Mouse (Mus musculus): ENCODE data around the gene Lrp2. TPM values are rescaled to one million over a fixed set of nuclear protein-coding genes. Genes with fewer than 3 reads are reported as not detected.

Lrp2 gene
- total and polyA plus RNA-seq, 2 experiments = 0.04 to 0.09 TPM

- H3K4me3 ChIP-seq (ENCODE audit: insufficient read depth, low read depth, low read length) = no peak overlapping the region
- WGBS = 80% methylated on average over 4 of the region's 4 CpGs
- H3K27ac ChIP-seq (replicated peaks; ENCODE audit: insufficient read depth, low read depth, low read length) = no peak overlapping the region
- H3K27me3 ChIP-seq (ENCODE audit: control insufficient read depth, insufficient read depth, low read length) = no peaks in the 10 kb centered on the region; the same call in 1 of the 2 replicates
- no peak overlapping the region for H3K9ac ChIP-seq (ENCODE audit: low read depth, low read length)
- DNase-seq (ENCODE audit: extremely low read depth, low read depth, low spot score) = peak; percentile 32
- no peaks in the 10 kb centered on the region for H3K4me1 ChIP-seq (ENCODE audit: control insufficient read depth, insufficient read depth, low read length)
- TF ChIP-seq CTCF (IDR thresholded peaks at IDR 0.05; ENCODE audit: low read depth, low read length) (peak; percentile 34; the same call in 1 of the 2 replicates), POLR2A (IDR thresholded peaks at IDR 0.05; ENCODE audit: extremely low read depth, insufficient read depth, low read length) (no peak)
- no peaks in the 10 kb centered on the region for H3K36me3 ChIP-seq (ENCODE audit: control insufficient read depth, insufficient read depth, low read length)
- H3K79me2 ChIP-seq (ENCODE audit: control insufficient read depth, insufficient read depth, low read length) = no peaks in the 10 kb centered on the region
Measured at GRCm38 (mm10) chr2:69493130-69493529, 92.7 kb downstream of the Lrp2 start.

GRCm38 (mm10) chr2:69480965-69481364 is 104.9 kb downstream of the Lrp2 start:
- Histone ChIP-seq H3K27me3 (ENCODE audit: control insufficient read depth, insufficient read depth, low read length) (no peaks in the 10 kb centered on the region), H3K4me3 (ENCODE audit: insufficient read depth, low read depth, low read length) (no peak overlapping the region), H3K4me1 (ENCODE audit: control insufficient read depth, insufficient read depth, low read length) (no peaks in the 10 kb centered on the region), H3K36me3 (ENCODE audit: control insufficient read depth, insufficient read depth, low read length) (no peaks in the 10 kb centered on the region), H3K79me2 (ENCODE audit: control insufficient read depth, insufficient read depth, low read length) (no peaks in the 10 kb centered on the region), H3K27ac (replicated peaks; ENCODE audit: insufficient read depth, low read depth, low read length) (no peak overlapping the region), H3K9ac (ENCODE audit: low read depth, low read length) (no peak overlapping the region)
- WGBS = 93% methylated on average over 7 of the region's 7 CpGs
- DNase-seq (ENCODE audit: extremely low read depth, low read depth, low spot score) = no peak
- TF ChIP-seq POLR2A (IDR thresholded peaks at IDR 0.05; ENCODE audit: extremely low read depth, insufficient read depth, low read length) = no peak
- TF ChIP-seq CTCF (IDR thresholded peaks at IDR 0.05; ENCODE audit: low read depth, low read length) = no peak

GRCm38 (mm10) chr2:69479859-69480258 is 106.0 kb downstream of the Lrp2 start:
- 45% methylated on average over 7 of the region's 7 CpGs for WGBS
- Histone ChIP-seq H3K4me3 (ENCODE audit: insufficient read depth, low read depth, low read length) (no peak overlapping the region), H3K36me3 (ENCODE audit: control insufficient read depth, insufficient read depth, low read length) (no peaks in the 10 kb centered on the region), H3K27ac (replicated peaks; ENCODE audit: insufficient read depth, low read depth, low read length) (no peak overlapping the region), H3K4me1 (ENCODE audit: control insufficient read depth, insufficient read depth, low read length) (no peaks in the 10 kb centered on the region), H3K27me3 (ENCODE audit: control insufficient read depth, insufficient read depth, low read length) (no peaks in the 10 kb centered on the region), H3K9ac (ENCODE audit: low read depth, low read length) (no peak overlapping the region), H3K79me2 (ENCODE audit: control insufficient read depth, insufficient read depth, low read length) (no peaks in the 10 kb centered on the region)
- TF ChIP-seq CTCF (IDR thresholded peaks at IDR 0.05; ENCODE audit: low read depth, low read length) (no peak), POLR2A (IDR thresholded peaks at IDR 0.05; ENCODE audit: extremely low read depth, insufficient read depth, low read length) (no peak)
- DNase-seq (ENCODE audit: extremely low read depth, low read depth, low spot score) = peak; percentile 12

- 89% methylated on average over 7 of the region's 7 CpGs for WGBS
- DNase-seq (ENCODE audit: extremely low read depth, low read depth, low spot score) = no peak
- Histone ChIP-seq H3K4me1 (ENCODE audit: control insufficient read depth, insufficient read depth, low read length) (no peaks in the 10 kb centered on the region), H3K27ac (replicated peaks; ENCODE audit: insufficient read depth, low read depth, low read length) (no peak overlapping the region), H3K9ac (ENCODE audit: low read depth, low read length) (no peak overlapping the region), H3K4me3 (ENCODE audit: insufficient read depth, low read depth, low read length) (no peak overlapping the region), H3K79me2 (ENCODE audit: control insufficient read depth, insufficient read depth, low read length) (no peaks in the 10 kb centered on the region), H3K36me3 (ENCODE audit: control insufficient read depth, insufficient read depth, low read length) (no peaks in the 10 kb centered on the region), H3K27me3 (ENCODE audit: control insufficient read depth, insufficient read depth, low read length) (no peaks in the 10 kb centered on the region)
- TF ChIP-seq POLR2A (IDR thresholded peaks at IDR 0.05; ENCODE audit: extremely low read depth, insufficient read depth, low read length) = no peak
- no peak for TF ChIP-seq CTCF (IDR thresholded peaks at IDR 0.05; ENCODE audit: low read depth, low read length)
Measured at GRCm38 (mm10) chr2:69476901-69477300, 109.0 kb downstream of the Lrp2 start.

- 86% methylated on average over 9 of the region's 9 CpGs for WGBS
- no peaks in the 10 kb centered on the region for H3K4me1 ChIP-seq (ENCODE audit: control insufficient read depth, insufficient read depth, low read length)
- no peaks in the 10 kb centered on the region for H3K79me2 ChIP-seq (ENCODE audit: control insufficient read depth, insufficient read depth, low read length)
Measured at GRCm38 (mm10) chr2:69475177-69475576, 110.7 kb downstream of the Lrp2 start.

GRCm38 (mm10) chr2:69471837-69472236 is 114.0 kb downstream of the Lrp2 start:
- 88% methylated on average over 4 of the region's 4 CpGs for WGBS
- no peaks in the 10 kb centered on the region for H3K79me2 ChIP-seq (ENCODE audit: control insufficient read depth, insufficient read depth, low read length)
- no peak for TF ChIP-seq POLR2A (IDR thresholded peaks at IDR 0.05; ENCODE audit: extremely low read depth, insufficient read depth, low read length)
- no peak for TF ChIP-seq CTCF (IDR thresholded peaks at IDR 0.05; ENCODE audit: low read depth, low read length)
- H3K27me3 ChIP-seq (ENCODE audit: control insufficient read depth, insufficient read depth, low read length) = no peaks in the 10 kb centered on the region
- H3K36me3 ChIP-seq (ENCODE audit: control insufficient read depth, insufficient read depth, low read length) = no peaks in the 10 kb centered on the region
- peaks cover 4% of the 10 kb centered on the region; the same call in 1 of the 2 replicates for H3K4me1 ChIP-seq (ENCODE audit: control insufficient read depth, insufficient read depth, low read length)
- no peak overlapping the region for H3K9ac ChIP-seq (ENCODE audit: low read depth, low read length)
- no peak overlapping the region for H3K27ac ChIP-seq (replicated peaks; ENCODE audit: insufficient read depth, low read depth, low read length)
- no peak overlapping the region for H3K4me3 ChIP-seq (ENCODE audit: insufficient read depth, low read depth, low read length)
- no peak for DNase-seq (ENCODE audit: extremely low read depth, low read depth, low spot score)

More at GRCm38 (mm10) chr2:69475177-69475576, 110.7 kb downstream of the Lrp2 start:
- no peaks in the 10 kb centered on the region for H3K27me3 ChIP-seq (ENCODE audit: control insufficient read depth, insufficient read depth, low read length)
- no peak overlapping the region for H3K27ac ChIP-seq (replicated peaks; ENCODE audit: insufficient read depth, low read depth, low read length)
- H3K4me3 ChIP-seq (ENCODE audit: insufficient read depth, low read depth, low read length) = no peak overlapping the region
- no peak overlapping the region for H3K9ac ChIP-seq (ENCODE audit: low read depth, low read length)
- no peak for DNase-seq (ENCODE audit: extremely low read depth, low read depth, low spot score)
- no peaks in the 10 kb centered on the region for H3K36me3 ChIP-seq (ENCODE audit: control insufficient read depth, insufficient read depth, low read length)
- TF ChIP-seq CTCF (IDR thresholded peaks at IDR 0.05; ENCODE audit: low read depth, low read length) (no peak), POLR2A (IDR thresholded peaks at IDR 0.05; ENCODE audit: extremely low read depth, insufficient read depth, low read length) (no peak)
